Comparison of ENCODE assay signal across 12 mouse cellular contexts in the genomic region with DNA sequence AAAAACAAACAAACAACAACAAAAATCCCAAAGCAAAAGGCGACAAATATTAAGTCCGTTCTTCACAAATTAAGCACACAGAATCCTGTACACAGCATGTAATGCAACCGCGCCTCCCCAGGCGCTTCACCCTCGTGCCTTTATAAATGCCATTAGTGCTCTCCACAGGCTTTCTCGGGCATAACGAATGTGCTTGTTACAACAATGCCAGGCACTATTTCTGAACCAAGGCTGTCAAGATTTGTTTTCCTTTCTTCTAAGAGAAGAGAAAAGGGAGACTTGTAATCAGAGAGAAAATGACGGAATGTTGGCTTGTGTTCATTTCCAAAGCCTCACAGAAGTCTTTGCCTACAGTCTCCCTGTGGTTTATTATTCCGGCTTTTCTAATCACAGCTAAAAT.
DNase-seq lines count a peak whose midpoint lies in the region; ATAC-seq and TF ChIP-seq lines count a peak whose summit lies in the region.
"Had no signal": no experiment of that assay in that cellular context is flagged by ENCODE, and none has a peak within 500 bp of the region (broad histone marks: within the 10 kb centered on the region; RNA-seq: fewer than 3 reads in every experiment).

No protein-coding gene starts in this region.

- no peaks in the 10 kb centered on the region for H3K36me3 ChIP-seq in midbrain, postnatal 0 days (ENCODE audit: insufficient read depth, low read length)
- H3K36me3 ChIP-seq: embryonic facial prominence, embryonic 13.5 days; limb, embryonic 13.5 days had no signal

- no peak; the same call in 1 of the 2 replicates for ATAC-seq in midbrain, postnatal 0 days (ENCODE audit: low FRiP score)
- ATAC-seq: intestine, postnatal 0 days had no signal

- H3K4me3 ChIP-seq in layer of hippocampus, adult 2 months: peak overlapping the region; percentile 25; the same call in 1 of the 2 replicates
- no peak overlapping the region for H3K4me3 ChIP-seq in midbrain, postnatal 0 days (ENCODE audit: low read depth, low read length)
- H3K4me3 ChIP-seq: embryonic facial prominence, embryonic 13.5 days; limb, embryonic 13.5 days had no signal

- 25% methylated on average over 10 of the region's 10 CpGs for WGBS in midbrain, postnatal 0 days

- peak overlapping the region; percentile 43 for H3K4me2 ChIP-seq in midbrain, postnatal 0 days (ENCODE audit: low read depth, low read length, poor library complexity, severe bottlenecking)
- H3K4me2 ChIP-seq: embryonic facial prominence, embryonic 13.5 days; limb, embryonic 13.5 days had no signal

- no peaks in the 10 kb centered on the region for H3K9me3 ChIP-seq in midbrain, postnatal 0 days (ENCODE audit: low read length)
- H3K9me3 ChIP-seq: embryonic facial prominence, embryonic 13.5 days; limb, embryonic 13.5 days had no signal

- peak in 1 of 2 experiments; percentile 26 for DNase-seq in layer of hippocampus, adult 2 months (ENCODE audit: low spot score in 2 of 2)
- no peak for DNase-seq in layer of hippocampus, postnatal 25 days (ENCODE audit: extremely low spot score in 1 of 2, low spot score in 1 of 2)
- peak; percentile 56 for DNase-seq in cerebellum, adult 8-10 months
- DNase-seq in fibroblast of lung, adult 2 months (ENCODE audit: low read depth): peak; percentile 7
- DNase-seq in midbrain, postnatal 0 days (ENCODE audit: low spot score): peak; percentile 63
- DNase-seq in spleen, postnatal 36 days (ENCODE audit: low spot score in 2 of 2): no peak
- no peak for DNase-seq in heart, postnatal 14 days
- DNase-seq: adrenal gland, adult 2 months; heart, adult 18-20 months had no signal

- no peak overlapping the region for H3K9ac ChIP-seq in midbrain, postnatal 0 days (replicated peaks; ENCODE audit: low read length, poor library complexity, severe bottlenecking)
- H3K9ac ChIP-seq: embryonic facial prominence, embryonic 13.5 days; limb, embryonic 13.5 days had no signal

- 0 out of 2 replicates have a peak overlapping the region, but pooled peaks have one; percentile 18 for H3K27ac ChIP-seq in layer of hippocampus, adult 2 months
- H3K27ac ChIP-seq in midbrain, postnatal 0 days (ENCODE audit: low read depth, low read length): no peak overlapping the region
- H3K27ac ChIP-seq: embryonic facial prominence, embryonic 13.5 days; limb, embryonic 13.5 days had no signal

- intact Hi-C loops in heart, postnatal 14 days (cut with DNase I): loop anchor here (10.0 kb wide), 1 partner anchor 346 kb away; no protein-coding TSS in a partner anchor

- H3K27me3 ChIP-seq in midbrain, postnatal 0 days (ENCODE audit: insufficient read depth, low read length): no peaks in the 10 kb centered on the region
- H3K27me3 ChIP-seq: embryonic facial prominence, embryonic 13.5 days; limb, embryonic 13.5 days had no signal

- TF ChIP-seq CTCF in layer of hippocampus, adult 2 months (conservative IDR thresholded peaks at IDR 0.05): peak; percentile 52
- TF ChIP-seq CTCF in midbrain, postnatal 0 days (IDR thresholded peaks at IDR 0.05): no peak

- no peaks in the 10 kb centered on the region for H3K4me1 ChIP-seq in midbrain, postnatal 0 days (ENCODE audit: insufficient read depth, low read length)
- H3K4me1 ChIP-seq: embryonic facial prominence, embryonic 13.5 days; limb, embryonic 13.5 days had no signal

Comparison
In these comparisons a context has a peak if more than half of its experiments do, and no peak if none do; other contexts are left out.
1. DNase-seq: peak in cerebellum, adult 8-10 months (single experiment), fibroblast of lung, adult 2 months (single experiment) and midbrain, postnatal 0 days (single experiment); none in layer of hippocampus, postnatal 25 days (0 of 2), spleen, postnatal 36 days (0 of 2) and heart, postnatal 14 days (0 of 2).